Mouse (Mus musculus): Measurements from ENCODE around the gene Reck.

Reck gene

DNA sequence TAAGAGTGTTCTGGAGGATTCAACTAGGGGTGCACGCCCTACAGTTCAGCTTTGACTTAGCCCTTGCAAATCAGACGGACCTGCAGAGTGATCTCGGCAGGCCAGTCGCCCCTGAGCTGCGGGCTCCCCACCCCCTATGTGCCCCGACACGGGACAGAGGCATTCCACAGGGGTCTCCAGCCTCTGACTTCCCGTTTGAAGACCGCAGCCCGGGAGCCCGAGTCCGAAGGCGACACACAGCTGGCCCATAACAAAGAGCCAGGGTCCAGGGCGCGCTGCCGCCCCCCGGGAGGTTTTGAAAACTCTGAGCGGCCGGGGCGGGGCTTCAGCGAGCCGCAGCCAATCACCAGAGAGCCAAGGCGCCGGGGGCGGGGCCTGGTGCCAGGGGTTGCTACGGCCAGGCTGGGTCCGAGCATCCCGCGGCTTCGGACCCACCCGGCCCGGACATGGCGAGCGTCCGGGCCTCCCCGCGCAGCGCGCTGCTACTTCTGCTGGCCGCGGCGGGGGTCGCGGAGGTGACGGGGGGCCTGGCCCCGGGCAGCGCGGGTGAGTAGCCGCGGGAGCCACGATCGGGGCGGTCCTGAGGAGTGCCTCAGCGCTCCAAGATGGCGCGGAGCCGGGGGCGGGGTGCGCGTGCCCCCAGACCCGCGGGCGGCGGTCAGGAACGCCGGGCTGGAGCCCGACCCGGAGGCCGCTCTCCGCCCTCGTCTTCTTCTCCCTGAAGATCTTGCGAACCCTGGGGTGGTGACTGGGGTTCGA, at the start of gene Reck:
Reck (plus strand) TSS at position 371 of the 759 bp plus-strand sequence.
- DNase-seq (ENCODE audit: low spot score in 2 of 2): peak in 1 of 2 experiments; percentile 72

DNA sequence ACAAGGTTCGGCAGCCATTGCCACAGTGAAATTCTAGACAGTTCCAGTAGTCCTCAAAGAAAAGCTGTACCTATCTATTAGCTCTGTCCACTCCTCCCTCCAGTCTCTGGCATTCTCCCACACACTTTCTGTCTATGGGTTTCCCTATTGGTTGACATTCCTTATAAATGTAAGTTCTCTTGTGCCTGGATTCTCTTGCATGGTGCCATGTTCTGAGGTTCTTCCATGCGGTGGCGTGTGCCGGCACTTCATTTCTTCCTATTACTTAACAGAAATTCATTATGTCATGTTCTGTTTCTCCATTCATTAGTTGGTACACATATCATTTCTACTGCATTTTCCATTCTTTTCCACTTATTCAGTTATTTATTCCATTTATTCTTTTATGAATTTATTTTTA, 46.5 kb upstream of the Reck start:
- DNase-seq (ENCODE audit: low spot score in 2 of 2): no peak

DNA sequence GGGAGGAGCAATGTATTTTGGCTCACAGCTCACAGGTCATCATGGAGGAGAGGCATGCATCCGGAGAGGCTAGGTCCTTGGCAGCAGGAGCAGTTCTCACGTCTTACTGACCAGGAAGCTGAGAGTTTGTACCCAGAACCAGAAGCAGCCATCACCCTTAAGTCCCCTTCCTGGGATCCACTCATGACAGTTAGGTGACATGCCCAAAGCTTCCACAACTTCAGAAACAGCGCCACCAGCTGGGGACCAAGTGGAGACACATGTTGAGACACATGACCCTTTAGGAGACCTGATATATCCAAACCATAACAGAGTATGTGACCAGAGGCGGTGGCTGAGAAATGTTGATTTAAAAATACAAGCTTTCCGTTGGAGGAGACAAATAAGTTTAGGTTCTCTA, 43.3 kb upstream of the Reck start:
- DNase-seq (ENCODE audit: low spot score in 2 of 2): no peak

DNA sequence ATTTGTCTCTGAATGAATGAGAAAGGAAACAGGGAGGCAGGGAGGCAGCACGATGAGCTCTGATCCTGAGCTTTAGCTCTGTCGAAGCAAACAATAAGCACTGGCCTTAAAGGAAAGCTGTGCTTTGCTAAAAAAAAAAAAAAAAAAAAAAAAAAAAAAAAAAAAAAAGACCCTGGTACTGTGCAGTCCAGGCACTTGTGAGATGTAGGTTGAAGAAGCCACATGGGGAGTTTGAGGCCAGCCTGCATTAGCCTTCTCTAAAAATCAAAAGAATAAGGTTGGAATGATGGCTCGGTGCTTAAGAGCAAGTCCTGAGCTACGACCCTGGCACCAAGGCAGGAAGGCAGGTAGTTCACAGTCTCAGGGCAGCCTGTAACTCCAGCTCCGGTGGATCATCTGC, 41.6 kb upstream of the Reck start:
- no peak for DNase-seq (ENCODE audit: low spot score in 2 of 2)

DNA sequence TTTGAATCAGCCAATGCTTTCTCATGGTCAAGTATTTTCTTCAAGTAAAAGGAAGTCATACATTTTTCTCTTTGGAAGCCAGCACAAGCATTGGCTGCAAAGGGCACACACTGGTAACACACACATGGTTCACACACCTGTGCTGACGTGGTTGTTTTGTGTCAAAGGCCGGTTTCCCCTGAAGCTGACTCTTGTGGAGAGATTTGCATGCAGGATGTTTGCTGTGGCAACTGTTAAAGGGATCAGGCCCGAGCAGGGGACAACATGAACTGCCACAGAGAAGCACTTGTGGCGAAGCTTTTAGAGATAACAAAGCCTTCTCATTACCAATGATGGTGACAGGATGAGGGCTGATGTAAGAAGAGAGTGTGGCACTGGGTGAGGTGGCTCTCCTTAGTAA, 40.6 kb upstream of the Reck start:
- DNase-seq (ENCODE audit: low spot score in 2 of 2): no peak

DNA sequence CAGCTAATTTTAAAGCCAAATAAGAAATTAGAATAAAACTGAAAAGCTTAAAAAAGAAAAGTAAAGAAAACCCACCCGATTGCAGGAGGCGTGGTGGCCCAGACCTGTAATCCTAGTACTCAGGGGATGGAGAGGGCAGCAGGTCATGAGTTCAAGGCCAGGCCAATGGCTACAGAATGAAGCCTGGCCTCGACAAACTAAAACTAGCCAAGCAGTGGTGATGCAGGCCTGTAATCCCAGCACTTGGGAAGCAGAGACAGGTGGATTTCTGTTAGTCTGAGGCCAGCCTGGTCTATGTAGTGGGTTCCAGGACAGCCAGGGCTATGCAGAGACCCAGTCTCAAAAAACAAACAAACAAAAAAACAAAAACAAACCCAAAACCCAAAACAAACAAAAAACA, 37.0 kb upstream of the Reck start:
- no peak for DNase-seq (ENCODE audit: low spot score in 2 of 2)

DNA sequence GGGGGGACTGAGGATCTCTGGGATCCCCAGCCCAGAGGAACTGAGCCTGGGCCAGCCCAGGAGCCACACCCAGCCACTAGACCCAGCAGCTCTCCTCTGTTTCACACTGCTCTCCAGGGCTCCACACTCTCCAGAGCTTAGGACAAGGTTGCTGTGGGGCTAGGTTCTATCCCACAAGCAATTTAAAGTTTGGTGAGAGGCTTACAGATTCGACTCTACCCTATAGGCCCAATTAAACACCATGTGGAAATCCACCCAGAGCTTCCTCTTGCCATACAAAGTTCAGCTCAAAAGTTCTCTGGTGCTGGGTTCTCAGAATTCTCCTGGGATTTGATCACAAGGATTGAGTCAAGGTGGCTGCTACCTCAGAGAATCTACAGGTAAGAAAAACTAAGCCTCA, 35.2 kb upstream of the Reck start, which contains the start of gene Olfr157:
Olfr157 (minus strand) TSS at position 101 of the 400 bp plus-strand sequence.
- DNase-seq (ENCODE audit: low spot score in 2 of 2): no peak

DNA sequence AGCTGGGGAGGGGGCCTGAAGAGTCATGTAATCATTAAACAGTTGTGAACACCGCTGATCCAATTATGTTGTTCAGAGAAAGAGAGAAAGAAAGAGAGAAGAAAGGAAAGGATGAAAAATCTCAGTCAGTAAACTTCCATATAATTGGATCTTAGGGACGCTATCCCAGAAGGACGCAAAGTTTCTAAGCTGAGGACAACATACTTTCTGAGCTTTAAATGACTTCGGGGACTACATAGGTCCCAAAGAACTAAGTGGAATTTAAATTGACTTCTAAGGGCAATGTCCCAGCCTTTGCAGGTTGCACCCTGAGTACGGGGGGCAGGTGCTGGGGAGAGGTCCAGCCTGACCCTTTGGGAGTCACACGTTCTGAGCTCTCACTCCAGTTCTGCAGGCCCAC, 24.1 kb upstream of the Reck start, which contains the start of gene Olfr155:
Olfr155 (plus strand) TSS at position 301 of the 400 bp plus-strand sequence.
- DNase-seq (ENCODE audit: low spot score in 2 of 2): no peak

DNA sequence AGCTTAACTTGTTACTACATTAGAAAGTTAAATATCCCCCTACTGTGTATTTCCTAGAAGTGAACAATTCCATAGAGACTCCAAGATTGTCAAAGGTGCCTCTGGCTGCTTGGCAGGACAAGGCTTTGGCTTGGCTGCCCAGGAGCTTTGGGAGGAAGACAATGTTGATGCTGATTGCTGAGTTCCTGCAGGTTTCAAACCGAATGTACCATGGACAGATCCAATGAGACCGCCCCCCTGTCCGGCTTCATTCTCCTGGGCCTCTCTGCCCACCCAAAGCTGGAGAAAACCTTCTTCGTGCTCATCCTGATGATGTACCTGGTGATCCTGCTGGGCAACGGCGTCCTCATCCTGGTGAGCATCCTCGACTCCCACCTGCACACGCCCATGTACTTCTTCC, 21.2 kb upstream of the Reck start:
- DNase-seq (ENCODE audit: low spot score in 2 of 2): no peak

DNA sequence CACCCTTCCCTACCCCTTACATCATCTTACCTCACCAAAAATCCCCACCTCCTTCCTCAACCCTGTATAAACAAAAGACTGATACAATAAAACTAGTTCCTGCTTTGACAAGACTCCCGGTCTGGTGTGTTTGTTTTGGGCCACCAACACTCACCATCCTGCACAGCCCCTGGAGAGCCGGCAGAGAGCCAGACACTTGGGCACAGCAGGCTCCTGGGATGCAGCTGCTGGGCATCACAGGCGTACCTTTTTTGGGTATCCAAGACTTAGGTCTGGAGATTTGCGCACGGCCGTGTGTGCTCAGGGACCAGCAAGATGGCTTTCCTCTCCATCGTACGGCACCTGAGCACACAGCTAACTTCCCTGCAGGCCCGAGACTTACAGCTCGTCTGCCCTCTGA, 15.4 kb upstream of the Reck start:
- no peak for DNase-seq (ENCODE audit: low spot score in 2 of 2)

DNA sequence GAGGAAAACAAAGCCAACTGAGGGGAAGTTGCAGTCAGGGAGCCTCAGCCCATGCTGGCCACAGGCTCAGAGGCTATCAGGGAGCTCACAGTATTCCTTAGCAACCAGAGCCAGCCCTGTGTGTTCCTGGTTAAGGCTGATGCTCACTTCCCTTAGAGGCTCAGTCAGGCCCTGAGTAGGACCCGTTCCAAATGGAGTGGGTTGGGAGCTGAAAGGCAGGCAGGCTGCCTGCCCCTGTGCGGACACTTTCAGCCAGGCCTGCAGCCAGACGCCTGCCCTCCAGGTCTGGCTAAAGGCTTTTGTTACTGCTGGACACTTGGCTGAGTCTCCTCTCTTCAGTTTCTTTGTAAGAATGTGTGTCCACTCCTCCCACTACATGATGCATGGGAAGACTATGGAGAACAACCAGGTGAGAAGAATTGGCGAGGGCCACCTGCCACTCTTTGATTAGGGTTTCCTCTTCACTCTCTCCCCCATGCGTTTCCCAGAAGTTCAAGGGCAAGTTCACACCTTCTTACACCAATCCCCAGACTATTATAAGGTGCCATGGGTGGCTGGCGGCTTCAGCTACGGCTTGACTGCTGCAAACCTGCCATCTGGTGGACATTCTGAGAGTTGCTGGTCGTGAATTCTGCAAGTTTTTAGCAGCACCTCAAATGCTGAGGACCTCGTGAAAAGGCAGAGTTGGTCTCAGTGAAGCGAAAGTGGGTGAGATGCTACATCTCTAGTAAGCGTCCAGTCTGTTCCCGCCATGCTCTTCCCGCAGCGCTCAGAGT, 14.4 kb upstream of the Reck start:
- peak in 1 of 2 experiments; percentile 71 for DNase-seq (ENCODE audit: low spot score in 2 of 2)

DNA sequence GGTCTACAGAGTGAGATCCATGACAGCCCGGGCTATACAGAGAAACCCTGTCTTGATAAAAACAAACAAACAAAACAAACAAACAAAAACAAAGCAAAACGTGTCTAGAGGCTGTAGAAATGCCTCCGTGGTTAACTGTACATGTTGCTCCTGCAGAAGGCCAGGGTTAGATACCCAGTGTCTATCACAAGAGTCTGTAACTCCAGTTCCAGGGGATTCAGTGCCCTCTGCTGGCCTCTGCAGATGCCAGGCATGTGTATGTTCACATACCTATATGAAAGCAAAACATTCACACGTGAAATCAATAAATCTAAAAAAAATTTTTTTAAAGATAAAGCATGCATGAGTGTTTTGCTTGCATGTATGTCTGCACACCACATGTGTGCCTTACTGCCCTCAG, 12.0 kb upstream of the Reck start:
- DNase-seq (ENCODE audit: low spot score in 2 of 2): no peak

DNA sequence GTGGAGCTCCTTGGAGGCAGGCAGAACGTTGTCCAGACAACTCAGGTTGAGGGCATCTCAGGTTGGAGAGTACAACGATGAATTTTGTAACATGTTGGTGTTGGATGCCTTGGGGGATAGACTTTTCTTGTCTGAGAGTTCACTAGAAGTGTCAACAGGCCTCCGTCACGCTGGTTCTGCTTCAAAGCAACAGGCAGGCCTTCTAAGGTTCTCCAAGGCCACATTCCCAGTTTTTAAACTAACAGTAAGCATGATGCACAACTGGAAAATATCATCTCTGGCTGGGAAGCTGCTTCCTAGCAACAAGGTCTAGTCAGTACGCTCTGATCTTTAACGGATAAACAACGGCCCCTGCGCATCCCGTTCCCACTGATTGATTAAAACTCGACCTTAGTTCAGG, 5.5 kb upstream of the Reck start:
- DNase-seq (ENCODE audit: low spot score in 2 of 2): no peak

DNA sequence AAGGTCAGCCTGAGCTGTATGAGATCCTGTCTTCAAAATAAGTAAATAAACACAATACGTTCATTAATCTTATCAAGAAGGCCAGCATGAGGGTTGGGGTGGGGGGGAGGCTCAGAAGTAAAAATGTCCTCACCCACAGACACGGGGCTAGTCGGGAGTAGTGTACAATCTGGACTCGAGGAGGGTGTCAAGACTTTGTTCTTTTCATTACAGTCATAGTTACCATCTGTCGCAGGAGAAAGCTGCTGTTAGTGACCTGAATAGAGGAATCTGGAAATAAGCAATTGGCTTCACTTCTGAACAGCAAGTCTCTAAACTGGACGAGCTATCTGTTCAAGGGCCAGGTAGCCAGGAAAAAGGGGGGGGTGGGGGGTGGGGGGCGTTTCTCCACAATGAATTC, 829 bp upstream of the Reck start:
- no peak for DNase-seq (ENCODE audit: low spot score in 2 of 2)

DNA sequence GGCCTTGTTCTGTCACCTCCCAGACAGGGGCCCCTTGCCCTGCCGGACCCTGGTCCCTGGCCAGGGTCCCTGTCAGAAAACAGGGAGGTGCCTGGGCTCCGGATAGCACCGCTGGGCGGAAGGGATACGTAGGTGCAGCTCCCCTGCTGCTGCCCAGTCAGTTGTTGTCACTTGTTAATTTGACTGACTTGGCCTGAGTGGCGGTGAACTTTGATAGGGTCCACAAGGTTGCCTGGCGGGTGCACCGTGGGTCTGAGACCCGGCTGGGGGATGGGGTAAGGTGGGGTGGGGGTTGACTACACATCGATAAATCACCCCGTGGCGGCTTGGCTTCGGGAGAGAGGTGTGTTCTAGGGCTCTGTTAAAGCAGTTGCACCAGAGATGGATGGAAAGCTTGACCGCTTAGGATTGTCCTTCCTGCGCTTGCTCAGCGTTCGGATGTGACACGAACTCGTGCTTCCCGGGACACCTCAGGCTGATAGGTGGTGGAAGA, 635 bp downstream of the Reck start:
- peak in 1 of 2 experiments; percentile 7 for DNase-seq (ENCODE audit: low spot score in 2 of 2)

DNA sequence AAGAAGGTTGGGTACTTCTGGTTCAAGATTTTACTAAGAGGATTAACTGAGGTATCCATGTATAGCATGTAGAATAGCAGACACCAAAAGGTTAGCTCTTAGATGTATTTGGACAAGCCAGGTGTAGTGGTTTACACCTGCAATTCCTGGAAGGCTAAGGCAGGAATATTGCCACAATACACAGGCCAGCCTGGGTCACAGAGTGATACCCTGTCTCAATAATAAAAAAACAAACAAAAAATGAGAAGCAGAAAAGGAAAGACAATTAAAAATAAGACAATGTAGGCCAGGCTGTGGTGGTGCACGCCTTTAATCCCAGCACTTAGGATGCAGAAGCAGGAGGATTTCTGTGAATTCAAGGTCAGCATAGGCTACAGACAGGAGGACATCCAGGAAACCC, 1.9 kb downstream of the Reck start:
- no peak for DNase-seq (ENCODE audit: low spot score in 2 of 2)

DNA sequence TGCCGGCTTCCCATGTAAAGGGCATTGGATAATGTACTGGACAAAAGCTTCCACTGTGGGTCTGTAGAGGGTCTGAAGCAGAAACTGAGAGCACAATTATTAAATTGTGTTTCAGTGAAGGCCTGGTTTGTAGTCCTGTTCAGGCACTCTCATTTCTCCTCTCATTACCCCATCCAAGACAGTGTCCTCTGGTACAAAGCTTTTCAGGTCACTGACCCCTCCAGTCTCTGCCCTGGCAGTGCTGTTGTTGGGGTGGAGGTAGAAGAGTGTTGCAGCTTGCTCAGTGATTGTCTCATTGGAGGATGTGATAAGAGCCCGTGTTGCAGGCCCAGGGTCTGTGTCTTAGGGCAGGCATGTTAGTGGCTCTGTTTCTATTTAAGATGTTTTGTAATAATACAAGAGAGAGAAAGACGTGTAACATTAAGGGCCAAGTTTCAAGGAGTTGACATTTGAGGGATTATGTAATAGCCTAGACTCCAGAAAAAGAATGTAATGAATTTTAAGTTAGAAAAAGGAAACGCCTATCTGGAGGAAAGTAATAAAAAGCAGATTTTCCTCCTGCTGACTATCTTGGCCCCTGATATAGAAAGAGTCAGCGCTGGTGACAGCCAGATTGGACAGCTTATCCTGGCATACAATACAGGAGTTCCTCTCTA, 2.9 kb downstream of the Reck start:
- no peak for DNase-seq (ENCODE audit: low spot score in 2 of 2)

DNA sequence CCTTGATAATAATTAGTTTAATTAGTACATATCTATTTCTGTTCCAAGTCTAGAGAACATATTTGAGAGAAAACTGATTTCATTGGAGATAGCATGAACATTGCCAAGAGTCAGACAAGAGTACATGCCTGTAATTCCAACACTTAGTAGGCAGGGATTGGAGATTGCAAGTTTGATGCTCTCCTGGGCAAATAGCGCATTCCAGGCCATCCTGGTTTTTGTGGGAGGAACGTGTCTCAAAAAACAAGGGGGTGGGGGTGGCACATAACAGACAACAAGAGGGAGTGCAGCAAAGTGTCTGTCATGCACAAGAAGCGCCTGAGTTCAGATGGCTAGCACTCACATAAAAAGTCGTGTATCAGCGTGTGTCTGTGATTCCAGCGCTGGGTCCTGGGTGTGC, 4.2 kb downstream of the Reck start:
- DNase-seq (ENCODE audit: low spot score in 2 of 2): no peak

DNA sequence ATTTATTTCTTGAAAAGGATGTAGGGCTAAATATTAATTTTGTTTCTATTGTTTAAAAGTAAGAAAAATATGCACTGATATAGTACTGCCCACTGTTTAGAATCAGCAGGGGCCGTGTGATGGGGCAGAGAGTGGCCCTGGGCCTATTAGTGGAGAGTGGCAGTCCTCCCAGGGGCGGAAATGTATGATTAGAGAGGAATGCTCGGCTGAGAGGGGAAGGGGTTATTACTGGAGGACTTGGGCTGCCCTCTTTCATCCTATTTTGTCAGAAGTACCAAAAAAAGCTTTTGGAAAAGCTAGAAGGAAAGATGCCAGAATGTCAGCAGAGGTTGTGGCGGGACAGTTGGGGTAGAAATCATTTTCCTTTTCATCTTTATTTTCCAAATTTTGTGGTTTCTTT, 8.9 kb downstream of the Reck start:
- DNase-seq (ENCODE audit: low spot score in 2 of 2): no peak

DNA sequence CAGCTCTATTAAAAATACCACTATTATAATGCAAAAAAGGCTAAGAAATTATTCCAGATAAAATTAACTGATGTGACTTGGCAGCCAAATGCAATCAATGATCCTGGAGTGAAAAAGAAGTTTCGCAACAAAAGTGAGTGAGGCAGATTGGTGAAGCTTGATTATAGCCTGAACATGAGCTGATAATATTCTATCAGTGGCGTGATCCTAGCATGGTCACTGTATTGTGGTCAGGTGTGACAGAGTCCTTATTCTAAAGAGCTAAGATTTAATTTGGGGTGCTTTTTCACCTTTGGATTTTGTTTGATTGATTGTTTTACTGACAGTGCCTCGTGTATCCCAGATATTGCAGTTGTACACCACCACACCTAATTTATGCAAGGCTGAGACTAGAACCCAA, 15.9 kb downstream of the Reck start:
- no peak for DNase-seq (ENCODE audit: low spot score in 2 of 2)

DNA sequence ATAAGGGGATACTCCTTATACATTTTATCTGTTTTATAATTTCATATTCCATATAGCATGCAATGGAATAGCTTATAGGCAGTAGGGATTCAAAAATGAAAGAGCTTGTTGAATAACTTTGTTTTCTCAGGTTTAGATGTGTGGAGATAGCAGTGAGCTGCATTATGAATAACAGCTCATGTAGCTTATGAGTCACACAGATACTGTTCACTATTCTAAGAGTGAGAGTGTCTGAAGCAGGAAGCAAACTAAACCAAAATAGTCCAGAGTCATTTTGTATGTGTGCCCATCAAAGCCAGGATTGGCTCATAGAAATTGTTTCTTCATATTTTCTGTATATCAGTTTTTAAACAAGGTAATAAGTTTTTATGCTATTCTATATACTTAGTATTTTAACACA, 21.9 kb downstream of the Reck start:
- DNase-seq (ENCODE audit: low spot score in 2 of 2): no peak

DNA sequence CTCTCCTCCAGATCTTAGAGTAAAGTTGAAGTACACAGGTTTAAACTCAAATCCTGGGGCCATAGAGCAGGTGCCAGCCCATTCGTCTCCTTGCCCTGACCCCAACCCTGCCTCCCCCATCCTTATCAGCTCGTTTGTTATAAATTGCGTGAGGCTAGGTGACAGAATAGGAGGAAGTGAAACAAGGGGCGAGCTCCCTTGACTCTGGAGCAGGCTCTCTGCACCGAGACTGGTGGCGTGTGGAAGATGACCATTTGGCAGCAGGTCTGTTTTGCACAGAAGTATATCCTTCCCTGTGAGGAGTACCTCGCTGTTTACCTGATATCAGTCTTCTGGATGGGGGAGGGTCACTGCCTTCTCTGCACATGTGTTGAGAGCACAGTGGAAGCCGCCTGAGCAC, 23.9 kb downstream of the Reck start:
- DNase-seq (ENCODE audit: low spot score in 2 of 2): no peak

DNA sequence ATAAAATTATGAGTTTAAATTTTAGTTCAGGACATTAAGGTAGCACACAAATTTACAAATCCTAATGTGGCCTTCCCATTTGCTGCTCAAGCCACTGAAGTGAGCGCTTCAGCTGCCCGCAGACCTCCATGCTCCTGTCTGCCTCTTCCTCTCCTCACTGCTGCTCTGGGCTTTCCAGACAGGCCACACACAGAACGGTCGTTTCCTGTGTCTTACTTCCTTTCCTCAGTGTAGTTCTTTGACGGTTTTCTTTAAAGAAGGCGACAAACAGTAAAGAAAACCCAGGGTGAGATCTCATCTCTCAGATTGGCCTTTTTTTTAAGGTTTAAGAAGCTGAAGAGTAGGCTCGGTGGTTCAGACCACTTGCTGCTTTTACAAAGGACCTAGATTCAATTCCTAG, 28.4 kb downstream of the Reck start:
- no peak for DNase-seq (ENCODE audit: low spot score in 2 of 2)

Measured in left cerebral cortex, adult 9 months (tissue).